Mouse (Mus musculus) limb, embryonic 15.5 days (tissue): ENCODE measurements at regions not wholly inside any gene's neighbourhood (a gene's known extent, or its start where the extent isn't known, plus 50 kb on each side); places are given as distances from the start of the nearest gene placed in this dataset.

Experiments
- ATAC-seq: fragments of 200-750 bp; cut with Nextera tagmentation; 2 replicates; pipeline ENCODE4 v1.8.0; 2017; ENCODE audit warnings: low read depth, moderate TSS enrichment; ENCODE audit not compliant: insufficient number of reproducible peaks, low FRiP score, low TSS enrichment
- H3K27ac ChIP-seq: fragments of 300-500 bp; sonication (generic); 2 replicates; pipeline ENCODE4 v1.5.1; 2015; ENCODE audit warnings: moderate library complexity, mild to moderate bottlenecking, inconsistent platforms
- H3K27me3 ChIP-seq: fragments of 300-500 bp; sonication (generic); 2 replicates; pipeline ENCODE4 v1.6.1; 2015; ENCODE audit warnings: inconsistent platforms
- H3K36me3 ChIP-seq: fragments of 300-500 bp; sonication (generic); 2 replicates; pipeline ENCODE4 v1.6.1; 2015; ENCODE audit warnings: inconsistent platforms
- H3K4me1 ChIP-seq: fragments of 300-500 bp; sonication (generic); 2 replicates; pipeline ENCODE4 v1.6.1; 2015; ENCODE audit warnings: inconsistent platforms
- H3K4me2 ChIP-seq: fragments of 300-500 bp; sonication (generic); 2 replicates; pipeline ENCODE4 v1.6.1; 2015; ENCODE audit warnings: mild to moderate bottlenecking, inconsistent platforms
- H3K4me3 ChIP-seq: fragments of 300-500 bp; sonication (generic); 2 replicates; pipeline ENCODE4 v1.5.1; 2015; ENCODE audit warnings: mild to moderate bottlenecking, inconsistent platforms
- H3K9ac ChIP-seq: fragments of 300-500 bp; sonication (generic); 2 replicates; pipeline ENCODE4 v1.6.1; 2015; ENCODE audit warnings: inconsistent platforms
- H3K9me3 ChIP-seq: fragments of 300-500 bp; sonication (generic); 2 replicates; pipeline ENCODE4 v1.6.1; 2016; ENCODE audit warnings: inconsistent platforms
- WGBS: fragments of 180-500 bp; shearing (Covaris S2); methylation state at CpG from one replicate; pipeline ENCODE4 v1.1.7; 2015; 5-methylcytosine and 5-hydroxymethylcytosine counted together

- Histone ChIP-seq H3K27ac (no peak overlapping the region), H3K4me2 (no peak overlapping the region), H3K9ac (no peak overlapping the region), H3K36me3 (no peaks in the 10 kb centered on the region), H3K27me3 (no peaks in the 10 kb centered on the region), H3K9me3 (no peaks in the 10 kb centered on the region), H3K4me1 (no peaks in the 10 kb centered on the region), H3K4me3 (no peak overlapping the region)
- WGBS = 40% methylated on average over 1 of the region's 1 CpGs
- no peak for ATAC-seq
These were observed 800.9 kb upstream of the A1bg start for GRCm38 (mm10) chr15:61723696-61724095.

DNA sequence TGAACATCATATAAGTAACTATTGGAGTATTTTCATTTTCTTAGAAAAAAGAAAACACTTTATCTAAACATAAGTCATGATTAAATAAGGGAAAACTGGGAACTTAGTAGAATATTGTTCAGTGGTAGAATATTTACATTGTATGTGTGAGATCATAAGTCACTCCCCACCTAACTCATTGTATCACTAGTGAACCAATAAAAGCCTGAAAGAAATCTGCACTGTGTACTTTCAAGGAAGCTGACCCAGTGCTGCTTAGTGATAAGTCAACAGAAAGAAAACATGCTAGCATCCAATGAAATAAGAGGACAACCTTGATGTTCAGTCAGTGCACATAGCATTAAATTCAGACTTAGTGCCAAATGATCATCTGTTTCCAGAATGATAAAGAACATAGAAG is 795.7 kb upstream of the A1bg start:
- Histone ChIP-seq H3K36me3 (no peaks in the 10 kb centered on the region), H3K4me2 (no peak overlapping the region), H3K9me3 (no peaks in the 10 kb centered on the region), H3K4me1 (no peaks in the 10 kb centered on the region), H3K27me3 (no peaks in the 10 kb centered on the region), H3K27ac (no peak overlapping the region), H3K9ac (no peak overlapping the region), H3K4me3 (no peak overlapping the region)
- ATAC-seq = no peak

- H3K27ac ChIP-seq = no peak overlapping the region
- WGBS = 58% methylated on average over 1 of the region's 1 CpGs
- no peaks in the 10 kb centered on the region for H3K4me1 ChIP-seq
- H3K4me3 ChIP-seq = no peak overlapping the region
- no peaks in the 10 kb centered on the region for H3K27me3 ChIP-seq
- H3K4me2 ChIP-seq = no peak overlapping the region
- H3K9me3 ChIP-seq = no peaks in the 10 kb centered on the region
- H3K36me3 ChIP-seq = no peaks in the 10 kb centered on the region
- no peak overlapping the region for H3K9ac ChIP-seq
- no peak for ATAC-seq
These were observed 794.4 kb upstream of the A1bg start for GRCm38 (mm10) chr15:61717216-61717615.

DNA sequence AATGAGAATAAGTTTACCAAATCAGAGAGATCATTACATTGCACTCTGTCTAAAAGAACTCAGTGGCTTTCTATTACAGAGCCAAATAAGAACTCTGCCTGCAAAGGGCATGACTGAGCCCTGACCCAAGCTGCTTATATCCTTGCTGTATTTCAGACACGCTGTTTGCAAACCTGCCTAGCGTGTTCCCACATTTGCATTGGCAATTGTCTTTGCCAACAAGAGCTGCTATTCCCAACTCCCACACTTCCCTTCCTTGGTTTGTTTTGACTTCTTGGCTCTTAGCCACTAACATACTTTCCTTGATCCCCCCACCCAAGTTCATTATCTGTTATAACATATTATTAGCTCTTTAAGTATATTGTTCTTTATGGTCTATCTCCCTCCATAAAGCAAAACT is 791.1 kb upstream of the A1bg start:
- Histone ChIP-seq H3K36me3 (no peaks in the 10 kb centered on the region), H3K27me3 (no peaks in the 10 kb centered on the region), H3K4me2 (no peak overlapping the region), H3K4me3 (no peak overlapping the region), H3K9ac (no peak overlapping the region), H3K9me3 (no peaks in the 10 kb centered on the region), H3K27ac (no peak overlapping the region), H3K4me1 (no peaks in the 10 kb centered on the region)
- ATAC-seq = no peak
- WGBS = 57% methylated on average over 2 of the region's 2 CpGs

GRCm38 (mm10) chr15:61708928-61709327 is 786.1 kb upstream of the A1bg start:
- Histone ChIP-seq H3K27ac (no peak overlapping the region), H3K4me1 (0 out of 2 replicates have a peak, but pooled peaks cover 4% of the 10 kb centered on the region), H3K4me2 (no peak overlapping the region), H3K36me3 (no peaks in the 10 kb centered on the region), H3K9ac (no peak overlapping the region), H3K9me3 (no peaks in the 10 kb centered on the region), H3K4me3 (no peak overlapping the region), H3K27me3 (no peaks in the 10 kb centered on the region)
- WGBS = 91% methylated on average over 4 of the region's 4 CpGs
- no peak for ATAC-seq

- H3K4me3 ChIP-seq = no peak overlapping the region
- WGBS = 67% methylated on average over 6 of the region's 6 CpGs
- no peaks in the 10 kb centered on the region for H3K9me3 ChIP-seq
- no peaks in the 10 kb centered on the region for H3K27me3 ChIP-seq
- H3K9ac ChIP-seq = no peak overlapping the region
- no peak overlapping the region for H3K4me2 ChIP-seq
- H3K36me3 ChIP-seq = no peaks in the 10 kb centered on the region
- H3K4me1 ChIP-seq = 0 out of 2 replicates have a peak, but pooled peaks cover 4% of the 10 kb centered on the region
- ATAC-seq = no peak
- H3K27ac ChIP-seq = no peak overlapping the region
These were observed 785.1 kb upstream of the A1bg start for GRCm38 (mm10) chr15:61707952-61708351.

GRCm38 (mm10) chr15:61692679-61693078 is 769.9 kb upstream of the A1bg start:
- H3K36me3 ChIP-seq = no peaks in the 10 kb centered on the region
- H3K4me1 ChIP-seq = 0 out of 2 replicates have a peak, but pooled peaks cover 2% of the 10 kb centered on the region
- H3K27me3 ChIP-seq = no peaks in the 10 kb centered on the region
- no peak overlapping the region for H3K4me3 ChIP-seq
- ATAC-seq = no peak
- WGBS = 86% methylated on average over 1 of the region's 1 CpGs
- H3K4me2 ChIP-seq = no peak overlapping the region
- no peaks in the 10 kb centered on the region for H3K9me3 ChIP-seq
- no peak overlapping the region for H3K27ac ChIP-seq
- no peak overlapping the region for H3K9ac ChIP-seq

DNA sequence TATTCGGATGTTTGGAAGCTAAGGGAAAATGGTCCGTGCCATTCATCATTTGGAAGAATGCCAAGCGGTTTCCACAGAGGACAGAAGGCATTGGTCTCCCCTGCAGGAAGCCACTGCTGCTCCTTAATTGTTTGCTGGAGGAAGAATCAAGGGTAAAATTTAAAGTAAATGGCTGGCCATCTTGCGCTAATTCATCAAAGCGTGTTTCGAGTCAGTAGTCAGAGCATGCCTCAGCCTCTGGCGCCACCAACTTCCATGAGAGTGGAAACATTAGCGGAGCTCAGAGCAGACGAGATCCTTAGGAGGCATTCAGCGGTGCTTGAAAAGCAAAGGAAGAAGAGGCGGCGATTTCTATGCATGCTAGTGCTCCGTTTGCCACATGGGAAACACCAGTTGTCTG is 767.6 kb upstream of the A1bg start:
- 84% methylated on average over 13 of the region's 13 CpGs for WGBS
- Histone ChIP-seq H3K4me2 (no peak overlapping the region), H3K27me3 (no peaks in the 10 kb centered on the region), H3K4me3 (no peak overlapping the region), H3K36me3 (no peaks in the 10 kb centered on the region), H3K9me3 (no peaks in the 10 kb centered on the region), H3K9ac (no peak overlapping the region), H3K4me1 (0 out of 2 replicates have a peak, but pooled peaks cover 2% of the 10 kb centered on the region), H3K27ac (no peak overlapping the region)
- ATAC-seq = no peak

- no peak for ATAC-seq
- no peaks in the 10 kb centered on the region for H3K36me3 ChIP-seq
- no peak overlapping the region for H3K27ac ChIP-seq
- H3K27me3 ChIP-seq = no peaks in the 10 kb centered on the region
- no peaks in the 10 kb centered on the region for H3K9me3 ChIP-seq
- H3K4me2 ChIP-seq = no peak overlapping the region
- H3K4me3 ChIP-seq = no peak overlapping the region
- 0 out of 2 replicates have a peak, but pooled peaks cover 2% of the 10 kb centered on the region for H3K4me1 ChIP-seq
- no peak overlapping the region for H3K9ac ChIP-seq
- 67% methylated on average over 12 of the region's 12 CpGs for WGBS
These were observed 767.1 kb upstream of the A1bg start for GRCm38 (mm10) chr15:61689776-61690397.

- H3K27ac ChIP-seq = no peak overlapping the region
- no peaks in the 10 kb centered on the region for H3K36me3 ChIP-seq
- no peaks in the 10 kb centered on the region for H3K27me3 ChIP-seq
- H3K4me2 ChIP-seq = no peak overlapping the region
- no peak for ATAC-seq
- 67% methylated on average over 4 of the region's 4 CpGs for WGBS
- H3K4me1 ChIP-seq = no peaks in the 10 kb centered on the region
- H3K4me3 ChIP-seq = no peak overlapping the region
- H3K9me3 ChIP-seq = no peaks in the 10 kb centered on the region
- H3K9ac ChIP-seq = no peak overlapping the region
These were observed 760.2 kb upstream of the A1bg start for GRCm38 (mm10) chr15:61682968-61683367.

GRCm38 (mm10) chr15:61670556-61670955 is 747.7 kb upstream of the A1bg start:
- Histone ChIP-seq H3K27me3 (no peaks in the 10 kb centered on the region), H3K9me3 (no peaks in the 10 kb centered on the region), H3K4me3 (no peak overlapping the region), H3K27ac (no peak overlapping the region), H3K4me1 (no peaks in the 10 kb centered on the region), H3K9ac (no peak overlapping the region), H3K4me2 (no peak overlapping the region), H3K36me3 (no peaks in the 10 kb centered on the region)
- 80% methylated on average over 5 of the region's 5 CpGs for WGBS
- no peak for ATAC-seq

DNA sequence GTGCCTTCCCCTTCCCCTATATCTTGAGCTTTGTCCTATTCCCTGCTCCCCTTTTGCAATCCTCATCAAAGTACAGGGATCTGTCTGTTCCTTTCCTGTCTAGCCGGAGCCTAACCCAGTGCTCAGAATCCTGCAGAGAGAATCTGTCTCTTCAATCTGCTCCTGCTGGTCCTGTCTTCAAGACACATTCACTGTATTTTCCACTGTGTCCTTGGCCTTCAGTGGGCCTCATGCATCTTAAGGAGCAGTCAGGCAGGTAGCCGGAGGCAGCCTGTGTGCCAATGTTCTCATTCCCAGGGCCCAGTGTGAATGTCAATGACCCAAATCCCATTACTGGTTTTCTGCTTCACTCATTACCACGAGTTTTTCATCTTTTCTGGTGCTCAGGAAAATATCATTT is 737.8 kb upstream of the A1bg start:
- Histone ChIP-seq H3K36me3 (no peaks in the 10 kb centered on the region), H3K9ac (no peak overlapping the region), H3K4me1 (no peaks in the 10 kb centered on the region), H3K9me3 (no peaks in the 10 kb centered on the region), H3K4me2 (no peak overlapping the region), H3K4me3 (no peak overlapping the region), H3K27me3 (no peaks in the 10 kb centered on the region), H3K27ac (no peak overlapping the region)
- no peak for ATAC-seq
- 55% methylated on average over 3 of the region's 3 CpGs for WGBS

- Histone ChIP-seq H3K36me3 (no peaks in the 10 kb centered on the region), H3K4me2 (no peak overlapping the region), H3K27ac (no peak overlapping the region), H3K27me3 (no peaks in the 10 kb centered on the region), H3K4me3 (no peak overlapping the region), H3K9ac (no peak overlapping the region), H3K4me1 (no peaks in the 10 kb centered on the region), H3K9me3 (no peaks in the 10 kb centered on the region)
- ATAC-seq = no peak
These were observed 734.1 kb upstream of the A1bg start for GRCm38 (mm10) chr15:61656951-61657350.
